Mouse (Mus musculus) small intestine, adult 2 months (tissue): ENCODE results near the gene Wnk4.

Source experiments
- CTCF ChIP-seq: fragments of 200-500 bp; IDR thresholded peaks from 2 replicates; pipeline ENCODE4 v1.5.1; 2012; ENCODE audit warnings: low read depth, mild to moderate bottlenecking, control low read depth, inconsistent platforms, low read length, moderate library complexity, mixed read lengths; ENCODE audit not compliant: insufficient replicate concordance, insufficient read length; ENCODE audit errors: extremely low read depth
- POLR2A ChIP-seq: fragments of 200-500 bp; IDR thresholded peaks from 2 replicates; pipeline ENCODE4 v1.6.1; 2012; ENCODE audit warnings: low read depth, mild to moderate bottlenecking, control low read depth, inconsistent platforms, low read length, moderate library complexity

DNA sequence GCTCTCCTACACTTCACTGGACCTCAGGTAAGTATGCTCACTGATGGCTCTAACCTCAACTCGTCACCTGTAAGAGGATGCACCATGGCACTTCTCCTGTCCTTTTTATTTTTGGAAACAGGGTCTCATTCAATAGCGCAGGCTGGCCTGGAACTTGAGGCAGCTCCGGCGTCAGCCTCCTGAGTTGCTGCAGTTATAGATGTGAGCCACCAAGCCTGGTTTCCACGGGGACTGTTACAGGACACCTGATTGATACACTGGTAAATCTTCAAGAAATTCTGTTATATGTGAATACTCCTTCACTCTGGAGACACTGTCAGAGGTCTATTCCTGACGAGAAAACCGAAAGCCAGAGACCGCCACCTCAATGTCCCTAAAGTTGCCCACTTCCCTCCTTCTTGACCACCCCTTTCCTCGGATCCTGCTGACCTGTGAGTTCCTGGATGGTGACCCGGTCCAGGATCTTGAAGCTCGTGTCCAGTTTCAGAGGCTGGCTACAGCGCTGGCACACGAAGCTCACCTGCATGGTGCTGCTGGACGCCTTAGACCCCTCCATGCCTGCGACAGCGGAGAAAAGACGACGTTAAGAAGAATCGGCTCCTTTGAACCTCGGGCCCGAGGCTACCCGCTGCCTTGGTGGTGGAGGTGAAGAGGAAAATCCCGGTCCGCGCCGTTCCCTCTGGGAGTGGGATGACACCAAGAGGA lies 41.1 kb downstream of the Wnk4 start:
- TF ChIP-seq POLR2A (no peak), CTCF (no peak)
